In the genomic region with DNA sequence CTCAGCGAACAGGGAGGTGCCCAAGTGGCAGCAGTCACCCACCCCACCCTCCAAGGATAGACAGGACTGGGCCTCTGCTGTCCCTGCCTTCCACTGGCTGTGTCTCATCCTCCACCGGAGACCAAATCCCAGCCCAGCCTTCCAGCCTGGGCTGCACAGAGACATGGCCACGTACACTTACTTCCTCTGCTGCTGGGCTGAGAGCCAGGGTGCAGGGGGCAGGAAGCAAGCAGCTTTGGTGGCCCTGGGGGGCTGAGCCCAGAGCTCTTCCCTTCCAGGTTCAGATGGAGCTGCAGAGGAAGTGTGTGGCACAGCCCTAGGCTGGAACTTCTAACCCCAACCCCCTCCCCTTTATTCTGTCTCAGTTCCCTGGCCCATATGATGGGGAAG, we compare ENCODE assay signal across 8 mouse cellular contexts. TPM values are rescaled to one million over a fixed set of nuclear protein-coding genes. Genes with fewer than 3 reads are reported as not detected.
A peak's percentile ranks its signal among the peaks of the same experiment; 100 is the strongest.
DNase-seq lines count a peak whose midpoint lies in the region; ATAC-seq lines count a peak whose summit lies in the region.

No protein-coding gene starts in this region.

- H3K9ac ChIP-seq in heart, embryonic 16.5 days (ENCODE audit: low read length), result peak overlapping the region; percentile 37
- no peak overlapping the region for H3K9ac ChIP-seq in midbrain, embryonic 13.5 days (replicated peaks)

- no peak overlapping the region for H3K4me3 ChIP-seq in heart, embryonic 16.5 days (ENCODE audit: low read length)
- H3K4me3 ChIP-seq in midbrain, embryonic 13.5 days (replicated peaks), result no peak overlapping the region

- peak; percentile 39 for DNase-seq in thymus, postnatal 14 days
- no peak for DNase-seq in thymus, adult 18-20 months
- peak; percentile 81 to 84 for DNase-seq in kidney, postnatal 36 days
- DNase-seq in embryo, embryonic 10.5 days (ENCODE audit: low spot score), result no peak
- DNase-seq in ovary, postnatal 36 days (ENCODE audit: low spot score), result no peak
- DNase-seq in cerebellum, adult 11-12 months, result no peak

- H3K36me3 ChIP-seq in heart, embryonic 16.5 days (ENCODE audit: control insufficient read depth, insufficient read depth), result peaks cover 22% of the 10 kb centered on the region
- no peaks in the 10 kb centered on the region for H3K36me3 ChIP-seq in midbrain, embryonic 13.5 days

- peaks cover 32% of the 10 kb centered on the region for H3K4me1 ChIP-seq in heart, embryonic 16.5 days (ENCODE audit: control insufficient read depth, insufficient read depth, low read length)
- peaks cover 52% of the 10 kb centered on the region for H3K4me1 ChIP-seq in midbrain, embryonic 13.5 days (replicated peaks)

- peak overlapping the region; percentile 84 for H3K27ac ChIP-seq in heart, embryonic 16.5 days (ENCODE audit: low read length)
- H3K27ac ChIP-seq in midbrain, embryonic 13.5 days, result 0 out of 2 replicates have a peak overlapping the region, but pooled peaks have one; percentile 71

- ATAC-seq in heart, embryonic 16.5 days (replicated peaks; ENCODE audit: extremely low read depth, insufficient read depth, low FRiP score), result peak; percentile 64
- no peak for ATAC-seq in midbrain, embryonic 13.5 days

- 49% methylated on average over 3 of the region's 3 CpGs for WGBS in heart, embryonic 16.5 days
- 77% methylated on average over 3 of the region's 3 CpGs for WGBS in midbrain, embryonic 13.5 days

- H3K4me2 ChIP-seq in heart, embryonic 16.5 days (ENCODE audit: low read depth, low read length), result no peak overlapping the region
- H3K4me2 ChIP-seq in midbrain, embryonic 13.5 days (replicated peaks), result no peak overlapping the region

- H3K9me3 ChIP-seq in heart, embryonic 16.5 days (replicated peaks; ENCODE audit: control insufficient read depth, low read length), result no peaks in the 10 kb centered on the region
- H3K9me3 ChIP-seq in midbrain, embryonic 13.5 days, result no peaks in the 10 kb centered on the region

- no peaks in the 10 kb centered on the region for H3K27me3 ChIP-seq in heart, embryonic 16.5 days (ENCODE audit: control insufficient read depth, insufficient read depth, low read length)
- peaks cover 29% of the 10 kb centered on the region for H3K27me3 ChIP-seq in midbrain, embryonic 13.5 days

RNA-seq across cellular contexts. Expression of gene Trhr2, which starts 29.4 kb away (rescaled TPM):
- not detected in 2 replicates for polyA plus RNA-seq in heart, embryonic 16.5 days (2015; fragmentation: Nextera tagmentation; extraction: Ambion mirVana)
- not detected in 2 replicates for polyA plus RNA-seq in midbrain, embryonic 13.5 days (2015; fragmentation: Nextera tagmentation; extraction: Ambion mirVana)

RNA-seq across cellular contexts. Expression of gene Zc3h18, which starts 45.3 kb away (rescaled TPM):
- 28.2 and 28.7 TPM in 2 replicates for polyA plus RNA-seq in heart, embryonic 16.5 days (2015; fragmentation: Nextera tagmentation; extraction: Ambion mirVana)
- polyA plus RNA-seq in midbrain, embryonic 13.5 days (2015; fragmentation: Nextera tagmentation; extraction: Ambion mirVana), result 40.0 and 44.9 TPM in 2 replicates

RNA-seq across cellular contexts. Expression of gene Zfpm1, which starts 49.2 kb away (rescaled TPM):
- 2.9 and 3.1 TPM in 2 replicates for polyA plus RNA-seq in heart, embryonic 16.5 days (2015; fragmentation: Nextera tagmentation; extraction: Ambion mirVana)
- 1.5 and 2.1 TPM in 2 replicates for polyA plus RNA-seq in midbrain, embryonic 13.5 days (2015; fragmentation: Nextera tagmentation; extraction: Ambion mirVana)

Comparison
In these comparisons a context has a peak if more than half of its experiments do, and no peak if none do; other contexts are left out.
1. DNase-seq: peak in thymus, postnatal 14 days (single experiment) and kidney, postnatal 36 days (2 of 2); none in thymus, adult 18-20 months (0 of 2), embryo, embryonic 10.5 days (single experiment), ovary, postnatal 36 days (single experiment) and cerebellum, adult 11-12 months (single experiment).